Mouse (Mus musculus): ENCODE measurements around the gene Mdh1.
"Not testable (repeated sequence)": the region's sequence is repeated elsewhere in the genome, so short reads cannot be mapped to it uniquely, and the experiment has no call there.

DNA sequence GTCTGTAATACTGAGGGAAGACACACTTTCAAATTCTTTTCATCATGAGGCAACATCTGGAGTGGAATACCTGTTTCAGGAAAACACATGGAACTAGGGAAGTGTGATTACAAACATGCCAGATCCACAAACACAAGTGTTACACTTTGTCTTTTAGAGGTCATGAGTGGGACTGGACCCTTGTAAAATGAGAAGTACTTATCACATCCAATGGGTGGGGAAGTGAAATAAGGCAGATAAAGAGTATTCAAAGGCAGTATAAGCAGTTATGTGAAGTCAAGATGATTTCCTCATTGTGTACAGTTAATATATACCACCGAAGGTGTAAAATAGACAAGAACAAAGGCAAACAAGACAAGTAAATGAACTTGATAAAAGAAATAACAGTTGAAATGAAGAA lies 61.6 kb downstream of the Mdh1 start:
- not testable (repeated sequence) for TF ChIP-seq POLR2A (IDR thresholded peaks at IDR 0.05; ENCODE audit: low read depth, low read length); CTCF (IDR thresholded peaks at IDR 0.05; ENCODE audit: borderline replicate concordance, insufficient read depth, low read length)

All from embryonic fibroblast, embryonic 13.5 days (primary cell).